Mouse (Mus musculus): Measurements from ENCODE around the gene Selenof. TPM values are rescaled to one million over a fixed set of nuclear protein-coding genes. Genes with fewer than 3 reads are reported as not detected.
"Not testable (repeated sequence)": the region's sequence is repeated elsewhere in the genome, so short reads cannot be mapped to it uniquely, and the experiment has no call there.

The Selenof gene
- polyA plus RNA-seq, 1 experiment from 2014 or later, result 571 TPM

- WGBS, result 53% methylated on average over 3 of the region's 3 CpGs
- Histone ChIP-seq H3K4me2 (replicated peaks; ENCODE audit: low read depth) (no peak overlapping the region), H3K36me3 (ENCODE audit: control insufficient read depth, insufficient read depth) (peaks cover 5% of the 10 kb centered on the region; the same call in 1 of the 2 replicates), H3K4me1 (replicated peaks; ENCODE audit: control insufficient read depth, insufficient read depth, low read length) (no peaks in the 10 kb centered on the region; the same call in 1 of the 2 replicates), H3K9me3 (ENCODE audit: control insufficient read depth) (no peaks in the 10 kb centered on the region), H3K27ac (ENCODE audit: low read depth, low read length) (peak overlapping the region; percentile 50), H3K27me3 (replicated peaks; ENCODE audit: control insufficient read depth, insufficient read depth, low read length) (no peaks in the 10 kb centered on the region), H3K4me3 (ENCODE audit: low read depth, low read length) (no peak overlapping the region), H3K9ac (ENCODE audit: low read depth, low read length) (no peak overlapping the region)
- ATAC-seq, result no peak
- TF ChIP-seq CTCF (IDR thresholded peaks at IDR 0.05; ENCODE audit: low read depth), result no peak
These were observed 33.5 kb downstream of the Selenof start for GRCm38 (mm10) chr3:144603558-144603957.

GRCm38 (mm10) chr3:144604205-144604604 lies 34.1 kb downstream of the Selenof start:
- Histone ChIP-seq H3K9ac (ENCODE audit: low read depth, low read length) (no peak overlapping the region), H3K9me3 (ENCODE audit: control insufficient read depth) (no peaks in the 10 kb centered on the region), H3K4me1 (replicated peaks; ENCODE audit: control insufficient read depth, insufficient read depth, low read length) (no peaks in the 10 kb centered on the region; the same call in 1 of the 2 replicates), H3K27me3 (replicated peaks; ENCODE audit: control insufficient read depth, insufficient read depth, low read length) (no peaks in the 10 kb centered on the region), H3K4me2 (replicated peaks; ENCODE audit: low read depth) (no peak overlapping the region), H3K4me3 (ENCODE audit: low read depth, low read length) (no peak overlapping the region), H3K27ac (ENCODE audit: low read depth, low read length) (0 out of 2 replicates have a peak overlapping the region, but pooled peaks have one; percentile 50), H3K36me3 (ENCODE audit: control insufficient read depth, insufficient read depth) (peaks cover 5% of the 10 kb centered on the region; the same call in 1 of the 2 replicates)
- ATAC-seq, result no peak
- TF ChIP-seq CTCF (IDR thresholded peaks at IDR 0.05; ENCODE audit: low read depth), result no peak
- WGBS, result 59% methylated on average over 7 of the region's 7 CpGs

- not testable (repeated sequence) for H3K36me3 ChIP-seq (ENCODE audit: control insufficient read depth, insufficient read depth)
These were observed 35.7 kb downstream of the Selenof start for GRCm38 (mm10) chr3:144605811-144606210.

GRCm38 (mm10) chr3:144606449-144606848 lies 36.3 kb downstream of the Selenof start:
- Histone ChIP-seq H3K4me2 (replicated peaks; ENCODE audit: low read depth) (no peak overlapping the region), H3K27ac (ENCODE audit: low read depth, low read length) (no peak overlapping the region), H3K4me3 (ENCODE audit: low read depth, low read length) (no peak overlapping the region), H3K27me3 (replicated peaks; ENCODE audit: control insufficient read depth, insufficient read depth, low read length) (no peaks in the 10 kb centered on the region), H3K4me1 (replicated peaks; ENCODE audit: control insufficient read depth, insufficient read depth, low read length) (no peaks in the 10 kb centered on the region; the same call in 1 of the 2 replicates), H3K36me3 (ENCODE audit: control insufficient read depth, insufficient read depth) (no peaks in the 10 kb centered on the region), H3K9ac (ENCODE audit: low read depth, low read length) (no peak overlapping the region), H3K9me3 (ENCODE audit: control insufficient read depth) (no peaks in the 10 kb centered on the region)
- peak; percentile 61 for TF ChIP-seq CTCF (IDR thresholded peaks at IDR 0.05; ENCODE audit: low read depth)
- no peak for ATAC-seq
- WGBS, result 67% methylated on average over 4 of the region's 4 CpGs

More at GRCm38 (mm10) chr3:144605811-144606210, 35.7 kb downstream of the Selenof start:
- not testable (repeated sequence) for H3K27me3 ChIP-seq (replicated peaks; ENCODE audit: control insufficient read depth, insufficient read depth, low read length); H3K4me1 ChIP-seq (replicated peaks; ENCODE audit: control insufficient read depth, insufficient read depth, low read length); H3K9me3 ChIP-seq (ENCODE audit: control insufficient read depth); H3K27ac ChIP-seq (ENCODE audit: low read depth, low read length); H3K9ac ChIP-seq (ENCODE audit: low read depth, low read length); H3K4me3 ChIP-seq (ENCODE audit: low read depth, low read length); ATAC-seq; H3K4me2 ChIP-seq (replicated peaks; ENCODE audit: low read depth)
- WGBS, result 71% methylated on average over 7 of the region's 7 CpGs
- TF ChIP-seq CTCF (IDR thresholded peaks at IDR 0.05; ENCODE audit: low read depth), result peak; percentile 56

- no peaks in the 10 kb centered on the region for H3K27me3 ChIP-seq (replicated peaks; ENCODE audit: control insufficient read depth, insufficient read depth, low read length)
- H3K36me3 ChIP-seq (ENCODE audit: control insufficient read depth, insufficient read depth), result no peaks in the 10 kb centered on the region
- no peaks in the 10 kb centered on the region for H3K9me3 ChIP-seq (ENCODE audit: control insufficient read depth)
- peaks cover 2% of the 10 kb centered on the region; the same call in 1 of the 2 replicates for H3K4me1 ChIP-seq (replicated peaks; ENCODE audit: control insufficient read depth, insufficient read depth, low read length)
- no peak overlapping the region for H3K4me2 ChIP-seq (replicated peaks; ENCODE audit: low read depth)
- no peak overlapping the region for H3K9ac ChIP-seq (ENCODE audit: low read depth, low read length)
- TF ChIP-seq CTCF (IDR thresholded peaks at IDR 0.05; ENCODE audit: low read depth), result no peak
- ATAC-seq, result peak; percentile 76
- no peak overlapping the region for H3K4me3 ChIP-seq (ENCODE audit: low read depth, low read length)
- 75% methylated on average over 5 of the region's 5 CpGs for WGBS
- H3K27ac ChIP-seq (ENCODE audit: low read depth, low read length), result no peak overlapping the region
These were observed 38.0 kb downstream of the Selenof start for GRCm38 (mm10) chr3:144608090-144608489.

GRCm38 (mm10) chr3:144610759-144611158 lies 40.7 kb downstream of the Selenof start:
- no peaks in the 10 kb centered on the region for H3K27me3 ChIP-seq (replicated peaks; ENCODE audit: control insufficient read depth, insufficient read depth, low read length)
- H3K27ac ChIP-seq (ENCODE audit: low read depth, low read length), result no peak overlapping the region
- TF ChIP-seq CTCF (IDR thresholded peaks at IDR 0.05; ENCODE audit: low read depth), result no peak
- WGBS, result 51% methylated on average over 5 of the region's 5 CpGs
- no peak overlapping the region for H3K4me2 ChIP-seq (replicated peaks; ENCODE audit: low read depth)
- no peak overlapping the region for H3K9ac ChIP-seq (ENCODE audit: low read depth, low read length)
- H3K4me1 ChIP-seq (replicated peaks; ENCODE audit: control insufficient read depth, insufficient read depth, low read length), result peaks cover 4% of the 10 kb centered on the region; the same call in 1 of the 2 replicates
- H3K9me3 ChIP-seq (ENCODE audit: control insufficient read depth), result no peaks in the 10 kb centered on the region
- ATAC-seq, result no peak
- no peak overlapping the region for H3K4me3 ChIP-seq (ENCODE audit: low read depth, low read length)
- no peaks in the 10 kb centered on the region for H3K36me3 ChIP-seq (ENCODE audit: control insufficient read depth, insufficient read depth)
